Mouse (Mus musculus) kidney, postnatal 0 days (tissue): ENCODE results near the gene Cracr2b. TPM values are rescaled to one million over a fixed set of nuclear protein-coding genes. Genes with fewer than 3 reads are reported as not detected.

Source experiments
- ATAC-seq: fragments of 200-750 bp; cut with Nextera tagmentation; replicated peaks from 2 replicates; pipeline ENCODE4 v1.8.0; 2017; ENCODE audit warnings: low read depth, moderate number of reproducible peaks, moderate TSS enrichment, moderate library complexity; ENCODE audit not compliant: low FRiP score
- DNase-seq: peaks from one replicate; pipeline ENCODE4 v3.0.0-alpha.2; 2016; ENCODE audit warnings: low spot score
- H3K27ac ChIP-seq: fragments of 300-500 bp; sonication (generic); 2 replicates; pipeline ENCODE4 v1.5.1; 2014; ENCODE audit warnings: mild to moderate bottlenecking
- H3K27me3 ChIP-seq: fragments of 300-500 bp; sonication (generic); 2 replicates; pipeline ENCODE4 v1.6.1; 2014; ENCODE audit warnings: low read length, mixed read lengths; ENCODE audit not compliant: insufficient read depth
- H3K36me3 ChIP-seq: fragments of 300-500 bp; sonication (generic); 2 replicates; pipeline ENCODE4 v1.6.1; 2014; ENCODE audit warnings: low read length, mixed read lengths; ENCODE audit not compliant: insufficient read depth
- H3K4me1 ChIP-seq: fragments of 300-500 bp; sonication (generic); replicated peaks from 2 replicates; pipeline ENCODE4 v1.6.1; 2014; ENCODE audit warnings: antibody characterized with exemption, low read length, mixed read lengths; ENCODE audit not compliant: insufficient read depth
- H3K4me2 ChIP-seq: fragments of 300-500 bp; sonication (generic); 2 replicates; pipeline ENCODE4 v1.6.1; 2014; ENCODE audit warnings: mild to moderate bottlenecking, low read length, moderate library complexity, mixed read lengths
- H3K4me3 ChIP-seq: fragments of 300-500 bp; sonication (generic); replicated peaks from 2 replicates; pipeline ENCODE4 v1.5.1; 2014; ENCODE audit warnings: low read depth, low read length
- H3K9ac ChIP-seq: fragments of 300-500 bp; sonication (generic); 2 replicates; pipeline ENCODE4 v1.6.1; 2014; ENCODE audit warnings: low read depth, low read length
- H3K9me3 ChIP-seq: fragments of 300-500 bp; sonication (generic); replicated peaks from 2 replicates; pipeline ENCODE4 v1.6.1; 2016; ENCODE audit warnings: low read length, inconsistent platforms, mixed read lengths
- CTCF ChIP-seq: IDR thresholded peaks from 2 replicates; pipeline ENCODE4 v1.5.1; 2016; ENCODE audit warnings: antibody characterized with exemption, low read depth, mild to moderate bottlenecking, moderate library complexity
- WGBS: fragments of 180-500 bp; shearing (Covaris S2); extraction: QIAGEN DNeasy Blood & Tissue Kit; methylation state at CpG from one replicate; pipeline ENCODE4 v1.1.7; 2014; 5-methylcytosine and 5-hydroxymethylcytosine counted together
- polyA plus RNA-seq: library from polyadenylated mRNA; unstranded; fragments of >200 nt; fragmentation: Nextera tagmentation; extraction: Ambion mirVana; gene quantifications from 2 replicates; pipeline ENCODE4 v1.2.1, GENCODE M21; 2015

Cracr2b gene
- polyA plus RNA-seq, 1 experiment from 2014 or later: 16.1 TPM

DNA sequence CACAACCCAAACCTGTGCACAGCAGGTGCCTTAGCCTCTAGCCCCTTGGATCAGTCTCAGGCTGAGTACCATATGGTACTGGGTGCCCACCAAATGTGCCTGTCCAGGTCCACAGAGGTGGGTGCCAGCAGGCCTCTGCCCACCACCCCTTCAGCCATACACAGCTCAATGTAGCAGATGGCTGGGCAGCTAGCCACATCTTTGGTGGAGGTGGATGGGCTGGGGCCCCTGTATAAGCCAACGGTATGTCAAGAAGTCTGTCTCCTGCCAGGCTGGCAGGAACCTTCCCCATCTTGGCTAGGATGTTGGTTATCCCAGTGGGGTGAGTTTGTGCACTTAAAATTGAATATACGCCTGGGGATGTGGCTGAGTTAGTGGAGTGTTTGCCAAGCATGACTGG lies 24.7 kb downstream of the Cracr2b start:
- 86% methylated on average over 2 of the region's 2 CpGs for WGBS
- no peak overlapping the region for H3K4me2 ChIP-seq
- H3K27me3 ChIP-seq: no peaks in the 10 kb centered on the region
- ATAC-seq (no peak), DNase-seq (no peak)
- H3K4me3 ChIP-seq: no peak overlapping the region
- no peaks in the 10 kb centered on the region for H3K9me3 ChIP-seq
- peaks cover 20% of the 10 kb centered on the region for H3K4me1 ChIP-seq
- H3K27ac ChIP-seq: no peak overlapping the region
- no peak overlapping the region for H3K9ac ChIP-seq
- 0 out of 2 replicates have a peak, but pooled peaks cover 12% of the 10 kb centered on the region for H3K36me3 ChIP-seq
- TF ChIP-seq CTCF: no peak

DNA sequence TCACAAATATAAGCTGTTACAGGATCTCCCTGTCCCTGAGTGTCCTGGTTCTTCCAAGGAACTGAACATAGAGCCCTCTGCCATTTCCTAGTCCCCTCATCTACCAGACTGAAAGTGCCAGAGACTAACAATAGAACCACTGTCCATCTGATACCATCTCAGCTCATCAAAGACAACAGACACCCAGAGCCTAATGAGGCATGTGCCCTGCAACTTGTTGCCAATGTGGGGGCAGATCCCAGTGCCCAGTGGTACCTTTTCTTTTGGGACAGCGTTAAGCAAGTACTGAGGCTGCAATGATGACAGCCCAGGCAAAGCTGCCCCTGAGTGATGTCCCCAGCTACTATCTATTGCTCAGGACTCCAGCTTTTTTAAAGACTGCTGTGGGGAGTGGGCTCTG lies 25.3 kb downstream of the Cracr2b start:
- Histone ChIP-seq H3K36me3 (0 out of 2 replicates have a peak, but pooled peaks cover 14% of the 10 kb centered on the region), H3K27ac (no peak overlapping the region), H3K4me3 (no peak overlapping the region), H3K4me2 (no peak overlapping the region), H3K4me1 (peaks cover 15% of the 10 kb centered on the region), H3K9ac (no peak overlapping the region), H3K27me3 (no peaks in the 10 kb centered on the region), H3K9me3 (no peaks in the 10 kb centered on the region)
- TF ChIP-seq CTCF: no peak
- WGBS: 69% methylated on average over 1 of the region's 1 CpGs
- DNase-seq (no peak), ATAC-seq (no peak)

DNA sequence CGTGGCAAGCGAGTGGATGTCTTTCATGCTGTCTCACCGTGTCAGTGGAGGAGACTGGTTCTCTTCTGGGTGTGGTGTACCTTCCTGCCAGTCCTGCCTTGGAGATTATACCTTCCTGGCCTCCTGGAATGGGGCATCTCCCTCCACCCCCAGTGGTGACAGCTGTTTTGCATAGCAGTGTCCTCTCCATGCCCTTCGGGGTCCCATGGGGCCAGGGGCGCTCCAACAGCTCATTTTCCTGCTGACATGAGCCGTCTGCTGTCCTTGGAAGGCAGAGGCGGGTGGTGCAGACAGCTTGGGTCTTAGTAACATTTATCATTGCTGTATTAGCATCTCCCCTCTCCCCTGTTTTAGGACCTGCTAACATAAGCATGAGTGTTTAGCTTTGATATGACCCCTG lies 26.2 kb downstream of the Cracr2b start:
- Histone ChIP-seq H3K27me3 (no peaks in the 10 kb centered on the region), H3K4me1 (peaks cover 8% of the 10 kb centered on the region), H3K9me3 (no peaks in the 10 kb centered on the region), H3K4me3 (no peak overlapping the region), H3K9ac (no peak overlapping the region), H3K27ac (no peak overlapping the region), H3K36me3 (peaks cover 19% of the 10 kb centered on the region; the same call in 1 of the 2 replicates), H3K4me2 (no peak overlapping the region)
- 70% methylated on average over 7 of the region's 7 CpGs for WGBS
- ATAC-seq (no peak), DNase-seq (no peak)
- TF ChIP-seq CTCF: no peak

DNA sequence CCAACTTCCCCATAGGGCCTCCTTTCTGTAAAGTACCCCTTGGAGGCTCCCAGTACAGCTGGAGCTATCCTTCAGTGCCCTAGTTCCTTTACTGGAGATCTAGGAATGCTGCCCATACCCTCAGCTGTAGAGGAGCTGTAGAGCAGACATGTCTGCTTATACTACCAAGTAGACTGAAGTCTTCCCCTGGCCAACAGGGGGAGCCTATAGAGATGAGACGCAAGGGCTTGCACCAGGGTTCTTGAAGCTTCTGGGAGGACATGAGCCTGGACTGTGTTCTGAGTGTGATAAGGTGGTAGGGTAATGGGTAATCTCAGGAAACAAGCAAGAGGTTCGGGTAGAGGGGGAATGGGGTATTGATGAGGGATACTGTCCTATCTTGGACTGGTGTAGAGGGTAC lies 30.3 kb downstream of the Cracr2b start:
- DNase-seq (no peak), ATAC-seq (no peak)
- H3K36me3 ChIP-seq: peaks cover 34% of the 10 kb centered on the region
- 82% methylated on average over 2 of the region's 2 CpGs for WGBS
- H3K27ac ChIP-seq: no peak overlapping the region
- H3K27me3 ChIP-seq: no peaks in the 10 kb centered on the region
- H3K4me2 ChIP-seq: no peak overlapping the region
- no peaks in the 10 kb centered on the region for H3K4me1 ChIP-seq
- no peaks in the 10 kb centered on the region for H3K9me3 ChIP-seq
- no peak overlapping the region for H3K4me3 ChIP-seq
- no peak overlapping the region for H3K9ac ChIP-seq
- TF ChIP-seq CTCF: peak; percentile 51; the same call in 1 of the 2 replicates

DNA sequence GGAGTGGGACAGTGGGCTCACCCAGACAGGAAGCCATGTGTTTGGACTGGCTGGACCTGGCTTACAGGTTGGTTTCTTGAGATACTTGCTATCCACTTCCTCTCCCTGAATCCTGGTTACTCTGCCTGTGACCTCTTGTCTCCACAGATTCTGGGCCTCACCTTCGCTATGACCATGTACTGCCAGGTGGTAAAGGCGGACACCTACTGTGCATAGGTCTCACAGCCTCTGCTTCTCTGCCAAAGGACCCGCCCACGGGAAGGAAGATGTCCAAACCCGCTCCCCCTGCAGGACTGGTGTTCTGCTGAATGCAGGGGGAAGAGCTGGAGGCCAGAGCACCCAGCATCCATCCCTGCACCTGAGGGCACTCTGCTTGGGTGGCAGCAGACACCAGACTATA lies 31.8 kb downstream of the Cracr2b start:
- 92% methylated on average over 5 of the region's 5 CpGs for WGBS
- no peak overlapping the region for H3K4me3 ChIP-seq
- H3K9ac ChIP-seq: no peak overlapping the region
- H3K36me3 ChIP-seq: peaks cover 25% of the 10 kb centered on the region
- ATAC-seq: no peak
- no peak for DNase-seq
- H3K27ac ChIP-seq: no peak overlapping the region
- TF ChIP-seq CTCF: no peak
- no peaks in the 10 kb centered on the region for H3K27me3 ChIP-seq
- H3K4me2 ChIP-seq: no peak overlapping the region
- no peaks in the 10 kb centered on the region for H3K4me1 ChIP-seq
- H3K9me3 ChIP-seq: no peaks in the 10 kb centered on the region

DNA sequence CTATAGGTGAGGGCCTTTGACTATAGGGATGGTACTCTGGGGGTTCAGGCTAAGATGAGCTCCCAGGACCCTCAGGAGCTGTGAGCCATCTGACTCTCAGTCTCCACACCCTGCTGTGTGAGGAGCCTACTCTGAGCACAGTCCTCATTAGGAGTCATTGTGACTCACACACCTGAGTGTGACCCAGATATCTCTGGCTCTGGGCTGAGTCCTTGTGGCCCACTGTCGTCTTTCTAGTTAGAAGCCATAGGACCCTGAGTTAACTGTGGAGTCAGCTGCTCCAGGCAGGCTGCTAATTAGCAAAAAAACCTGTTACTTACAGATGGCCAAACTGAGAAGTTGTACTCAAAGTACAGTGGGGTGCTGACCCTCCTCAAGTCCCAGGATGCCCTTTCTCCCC lies 32.8 kb downstream of the Cracr2b start:
- no peak for DNase-seq
- peaks cover 25% of the 10 kb centered on the region for H3K36me3 ChIP-seq
- no peak overlapping the region for H3K4me2 ChIP-seq
- ATAC-seq: no peak
- no peak overlapping the region for H3K4me3 ChIP-seq
- H3K27me3 ChIP-seq: no peaks in the 10 kb centered on the region
- H3K27ac ChIP-seq: no peak overlapping the region
- no peak for TF ChIP-seq CTCF
- H3K9ac ChIP-seq: no peak overlapping the region
- no peaks in the 10 kb centered on the region for H3K4me1 ChIP-seq
- WGBS: 92% methylated on average over 1 of the region's 1 CpGs
- no peaks in the 10 kb centered on the region for H3K9me3 ChIP-seq

DNA sequence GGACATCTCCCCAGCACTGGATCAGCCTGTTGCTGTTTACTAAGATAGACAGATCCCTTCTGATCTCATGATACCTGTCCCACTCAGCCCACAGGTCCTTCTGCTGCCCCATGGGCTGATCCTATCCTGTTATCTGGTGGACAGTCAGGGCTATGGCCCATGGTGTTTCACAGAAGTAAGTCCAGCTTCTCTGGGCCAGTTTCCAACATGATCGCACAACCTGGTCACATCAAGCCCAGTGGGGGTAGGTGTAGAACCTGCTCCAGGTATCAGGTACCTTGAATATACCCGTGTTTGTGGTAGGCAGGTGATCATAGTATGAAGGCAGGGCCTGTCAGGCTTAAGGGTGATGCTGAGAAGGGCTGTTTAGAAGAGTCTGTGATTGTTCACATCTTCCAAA lies 34.5 kb downstream of the Cracr2b start:
- no peak overlapping the region for H3K9ac ChIP-seq
- ATAC-seq: no peak
- no peak for DNase-seq
- H3K27ac ChIP-seq: no peak overlapping the region
- H3K4me3 ChIP-seq: no peak overlapping the region
- H3K4me1 ChIP-seq: no peaks in the 10 kb centered on the region
- H3K9me3 ChIP-seq: no peaks in the 10 kb centered on the region
- 77% methylated on average over 2 of the region's 2 CpGs for WGBS
- peaks cover 24% of the 10 kb centered on the region for H3K36me3 ChIP-seq
- H3K4me2 ChIP-seq: no peak overlapping the region
- no peak for TF ChIP-seq CTCF
- H3K27me3 ChIP-seq: no peaks in the 10 kb centered on the region
